Mouse (Mus musculus) ES-Bruce4 (cell line): ENCODE measurements around the gene Ppp2r2c.

Experiments used
- CTCF ChIP-seq: IDR thresholded peaks from one replicate; pipeline ENCODE4 v1.8.1; 2011; ENCODE audit warnings: low read depth, low read length
- EP300 ChIP-seq: IDR thresholded peaks from 2 replicates; pipeline ENCODE4 v1.6.1; 2011; ENCODE audit warnings: low read depth, low read length; ENCODE audit not compliant: insufficient read depth

- TF ChIP-seq CTCF = no peak
- no peak for TF ChIP-seq EP300
These were observed 25.8 kb downstream of the Ppp2r2c start for GRCm38 (mm10) chr5:36894070-36894469.
